ENCODE assay signal across 27 mouse cellular contexts in the genomic region with DNA sequence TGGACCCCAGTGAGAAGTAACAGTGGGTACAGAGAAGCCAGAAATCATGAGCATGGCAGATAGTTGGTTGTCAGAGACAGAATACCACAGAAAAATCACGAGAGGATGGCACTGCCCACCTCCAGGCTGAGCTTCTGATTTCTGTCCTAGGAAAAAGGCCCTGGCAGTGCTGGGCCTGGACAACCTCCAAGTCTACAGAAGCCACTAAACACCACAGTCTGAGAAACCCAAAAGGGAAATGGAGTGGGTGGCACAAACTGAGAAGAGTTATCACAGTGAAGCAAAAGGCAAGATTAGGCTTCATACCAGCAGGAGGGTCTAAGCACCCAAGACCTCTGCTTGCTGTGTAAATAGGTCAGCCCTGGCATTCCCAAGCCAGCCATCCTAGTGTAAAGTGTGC. TPM values are rescaled to one million over a fixed set of nuclear protein-coding genes. Genes with fewer than 3 reads are reported as not detected.
DNase-seq lines count a peak whose midpoint lies in the region; TF ChIP-seq lines count a peak whose summit lies in the region.
"Had no signal": no experiment of that assay in that cellular context is flagged by ENCODE, and none has a peak within 500 bp of the region (broad histone marks: within the 10 kb centered on the region; RNA-seq: fewer than 3 reads in every experiment).

No protein-coding gene starts in this region.

- TF ChIP-seq CTCF in layer of hippocampus, adult 2 months (conservative IDR thresholded peaks at IDR 0.05), result no peak

- H3K4me3 ChIP-seq in layer of hippocampus, adult 2 months, result no peak overlapping the region
- H3K4me3 ChIP-seq: forebrain, embryonic 13.5 days; heart, embryonic 15.5 days; kidney, embryonic 15.5 days; limb, embryonic 10.5 days; limb, embryonic 15.5 days; liver, embryonic 13.5 days; megakaryocyte, embryonic 14.5 days; midbrain, embryonic 12.5 days; neural tube, embryonic 13.5 days; stomach, embryonic 15.5 days had no signal

- peak; percentile 30 for DNase-seq in layer of hippocampus, adult 9-11 months
- DNase-seq in layer of hippocampus, adult 2 months (ENCODE audit: low spot score in 2 of 2), result no peak
- DNase-seq in right cerebral cortex, adult 2 months (ENCODE audit: low spot score in 2 of 2), result peak; percentile 51 to 54
- DNase-seq in right cerebral cortex, postnatal 25 days, result no peak
- peak; percentile 47 for DNase-seq in R1 (ENCODE audit: low read depth, low spot score)
- DNase-seq in ovary, postnatal 36 days (ENCODE audit: low spot score), result no peak
- no peak for DNase-seq in cerebellum, adult 18-20 months
- DNase-seq: adrenal gland, postnatal 14 days; cerebellum, adult 8-10 months; cerebellum, postnatal 25 days; gastrocnemius, postnatal 14 days; kidney, adult 18-20 months; kidney, postnatal 25 days; liver, embryonic 13.5 days; lung, adult 18-20 months; lung, postnatal 4 days; thymus, postnatal 14 days had no signal

- H3K27ac ChIP-seq in layer of hippocampus, adult 2 months, result no peak overlapping the region
- H3K27ac ChIP-seq: forebrain, embryonic 13.5 days; heart, embryonic 15.5 days; kidney, embryonic 15.5 days; limb, embryonic 10.5 days; limb, embryonic 15.5 days; liver, embryonic 13.5 days; midbrain, embryonic 12.5 days; neural tube, embryonic 13.5 days; stomach, embryonic 15.5 days had no signal

RNA-seq across cellular contexts. Expression of a gene that starts 1.8 kb away (rescaled TPM):
- total RNA-seq in layer of hippocampus, adult 2 months (2021), result 10 to 100 TPM; 15.1 to 19.0 TPM
- total RNA-seq: granulocyte monocyte progenitor cell, adult 5-6 weeks had no signal

Comparison
In these comparisons a context has a peak if more than half of its experiments do, and no peak if none do; other contexts are left out.
1. DNase-seq: peak in layer of hippocampus, adult 9-11 months (single experiment), right cerebral cortex, adult 2 months (2 of 2) and R1 (single experiment); none in layer of hippocampus, adult 2 months (0 of 2), right cerebral cortex, postnatal 25 days (single experiment), ovary, postnatal 36 days (single experiment) and cerebellum, adult 18-20 months (0 of 2).